Mouse (Mus musculus) right cerebral cortex, postnatal 25 days (tissue): ENCODE results near the gene Ptbp1.
A peak's percentile ranks its signal among the peaks of the same experiment; 100 is the strongest.

Experiments
- DNase-seq: peaks from one replicate; pipeline ENCODE4 v3.0.0; 2022

Ptbp1 gene

GRCm38 (mm10) chr10:79886054-79886453 is 31.8 kb downstream of the Ptbp1 start, which contains the start of gene Elane:
Gene Elane (plus strand): TSS chr10:79886247.
- no peak for DNase-seq

DNA sequence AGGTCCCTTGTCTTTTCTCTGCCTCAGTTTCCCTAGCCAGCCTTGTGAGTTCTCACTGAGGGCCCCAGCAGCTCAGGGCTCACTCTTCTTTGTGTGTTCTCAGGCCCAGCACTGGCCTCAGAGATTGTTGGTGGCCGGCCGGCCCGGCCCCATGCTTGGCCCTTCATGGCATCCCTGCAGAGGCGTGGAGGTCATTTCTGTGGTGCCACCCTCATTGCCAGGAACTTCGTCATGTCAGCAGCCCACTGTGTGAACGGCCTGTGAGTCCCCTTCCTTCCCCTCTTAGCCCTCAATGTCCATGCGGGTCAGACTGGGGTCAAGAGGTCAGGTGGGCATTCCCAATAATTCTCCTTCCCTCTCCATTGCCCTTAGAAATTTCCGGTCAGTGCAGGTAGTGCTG is 32.4 kb downstream of the Ptbp1 start:
- no peak for DNase-seq

DNA sequence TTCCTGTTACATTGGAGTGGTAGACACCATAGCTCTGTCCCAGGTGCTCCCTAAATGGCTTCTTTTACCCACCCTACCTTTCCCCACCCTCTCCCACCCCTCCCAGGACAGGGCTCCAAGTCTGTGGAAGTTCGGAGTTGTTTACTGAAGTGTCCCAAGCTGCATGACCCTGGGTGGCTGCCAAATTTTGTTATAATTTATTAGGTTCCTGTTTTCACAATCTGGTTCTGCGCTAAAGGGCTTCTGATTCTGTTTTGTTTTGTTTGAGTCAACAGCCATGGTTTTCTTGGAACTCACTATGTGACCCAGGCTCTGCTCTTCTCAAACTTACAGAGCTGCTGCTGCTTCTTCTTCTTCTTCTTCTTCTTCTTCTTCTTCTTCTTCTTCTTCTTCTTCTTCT is 35.2 kb downstream of the Ptbp1 start:
- DNase-seq: no peak

DNA sequence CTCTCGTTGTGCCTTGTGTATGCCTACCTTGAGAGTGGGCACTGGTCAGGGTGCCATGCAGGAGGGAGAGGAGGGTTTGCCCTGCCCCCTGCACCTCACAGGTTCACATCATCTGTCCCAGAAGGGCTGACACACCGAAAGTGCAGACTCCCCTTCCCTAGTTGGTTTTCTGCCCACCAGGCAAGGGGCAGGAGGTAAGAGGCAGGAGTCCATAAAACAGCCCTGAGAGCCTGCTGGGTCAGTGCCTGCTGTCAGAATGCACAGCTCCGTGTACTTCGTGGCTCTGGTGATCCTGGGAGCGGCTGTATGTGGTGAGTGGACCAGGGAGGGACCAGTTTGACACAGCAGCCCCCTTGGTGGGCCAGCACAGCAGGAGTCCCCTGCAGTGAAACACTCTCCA is 36.4 kb downstream of the Ptbp1 start, which contains the start of gene Cfd:
Cfd (plus strand) TSS at position 184 of the 400 bp plus-strand sequence.
- no peak for DNase-seq

- DNase-seq: peak; percentile 72
Measured at GRCm38 (mm10) chr10:79892451-79893118, 38.4 kb downstream of the Ptbp1 start.

DNA sequence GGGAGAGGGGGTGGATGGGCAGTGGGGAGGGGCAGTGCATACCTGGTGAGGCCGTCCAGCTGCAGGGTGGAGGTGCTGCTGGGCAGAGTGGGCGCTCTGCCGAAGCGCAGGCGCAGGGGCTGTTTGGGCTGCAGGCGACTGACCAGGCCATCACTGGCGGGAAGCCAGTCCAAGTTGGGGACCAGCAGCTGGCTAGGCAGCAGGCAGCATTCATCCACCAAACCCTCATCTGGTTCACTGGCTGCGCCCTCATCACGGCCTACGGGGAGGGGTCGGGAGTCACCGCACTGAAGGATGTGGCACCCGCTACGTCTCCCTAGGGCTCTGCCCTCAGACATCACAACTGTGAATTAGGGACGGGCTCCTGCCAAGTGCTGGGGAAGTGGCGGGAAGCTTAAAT is 42.1 kb downstream of the Ptbp1 start:
- no peak for DNase-seq

GRCm38 (mm10) chr10:79896814-79897213 is 42.6 kb downstream of the Ptbp1 start:
- DNase-seq: no peak

GRCm38 (mm10) chr10:79897316-79898245 is 43.4 kb downstream of the Ptbp1 start:
- DNase-seq: no peak

GRCm38 (mm10) chr10:79900951-79901410 is 46.8 kb downstream of the Ptbp1 start:
- DNase-seq: peak; percentile 85

DNA sequence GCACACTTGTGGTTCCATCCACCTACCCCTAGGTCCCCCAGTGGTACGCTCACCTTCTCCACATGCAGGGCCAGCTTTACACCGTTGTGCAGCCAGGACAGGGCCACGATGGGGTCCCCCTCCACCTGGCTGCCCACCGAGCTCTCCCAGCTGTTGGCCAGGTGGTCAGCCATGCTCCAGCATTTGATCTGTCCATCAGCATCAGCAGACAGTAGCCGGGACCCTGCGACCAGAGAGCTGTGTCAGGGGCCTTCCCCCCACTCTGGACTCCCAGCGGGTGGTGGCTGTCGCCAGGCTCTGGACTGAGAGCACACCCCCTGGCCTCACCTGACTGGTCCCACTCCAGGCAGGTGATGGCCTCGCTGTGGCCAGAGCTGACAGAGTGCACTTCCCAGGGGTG is 52.5 kb downstream of the Ptbp1 start:
- DNase-seq: no peak

DNA sequence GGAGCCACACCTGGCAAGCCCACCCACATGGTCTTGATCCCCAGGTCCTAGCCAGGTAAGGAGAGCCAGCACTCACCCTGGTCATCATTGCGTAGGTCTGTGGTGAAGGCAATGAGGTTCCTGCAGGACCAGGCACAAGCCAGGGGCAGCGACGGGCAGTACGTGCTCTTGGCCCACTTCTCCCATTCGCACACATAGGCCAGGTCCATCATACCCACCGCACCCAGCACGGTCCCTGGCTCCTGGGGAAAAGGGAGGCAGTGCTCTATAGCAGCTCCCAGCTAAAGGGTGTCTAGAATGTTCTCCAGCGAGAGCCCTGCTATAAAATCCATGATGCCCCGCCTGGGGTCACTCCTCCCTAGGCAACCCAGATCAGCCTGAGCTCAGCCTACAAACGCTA is 53.2 kb downstream of the Ptbp1 start:
- no peak for DNase-seq

- DNase-seq: peak; percentile 95
Measured at GRCm38 (mm10) chr10:79908167-79909091, 54.2 kb downstream of the Ptbp1 start, which contains the start of gene Med16. Gene Med16 (minus strand): TSS chr10:79908923.

- DNase-seq: no peak
Measured at GRCm38 (mm10) chr10:79909092-79909922, 55.1 kb downstream of the Ptbp1 start.

DNA sequence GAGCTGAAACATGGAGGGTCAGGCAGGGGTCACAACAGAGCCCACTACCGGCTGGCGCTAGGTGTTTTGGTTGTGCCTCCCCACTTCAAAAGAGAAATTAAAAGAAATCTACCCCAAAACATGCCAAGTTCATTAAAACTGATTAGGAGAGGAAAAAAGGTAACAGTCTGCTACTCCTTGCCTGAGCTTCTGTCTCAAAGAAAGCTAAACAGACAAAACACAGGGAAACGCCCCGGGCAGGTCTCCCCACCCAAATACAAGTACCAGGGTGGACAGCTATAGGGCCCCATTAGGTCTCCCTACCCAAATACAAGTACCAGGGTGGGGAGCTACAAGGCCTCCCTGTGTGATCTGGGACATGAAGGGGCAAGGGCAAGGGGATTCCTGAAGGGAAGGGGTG is 56.3 kb downstream of the Ptbp1 start, which contains the start of gene Gm26602:
Gm26602 (plus strand) TSS at position 301 of the 400 bp plus-strand sequence.
- no peak for DNase-seq

GRCm38 (mm10) chr10:79912412-79912811 is 58.2 kb downstream of the Ptbp1 start:
- no peak for DNase-seq
